Mouse (Mus musculus) activated CD4-positive, CD25-positive, alpha-beta regulatory T cell, adult 4 months (primary cell): ENCODE results near the gene Nfic. TPM values are rescaled to one million over a fixed set of nuclear protein-coding genes. Genes with fewer than 3 reads are reported as not detected.

ENCODE experiments used
- ATAC-seq: one replicate; pipeline ENCODE4 v1.8.0; 2017
- polyA plus RNA-seq, 2 experiments: library from polyadenylated mRNA; unstranded; fragments of 100-300 nt; shearing (Covaris generic); gene quantifications; one replicate each; pipeline ENCODE4 v1.2.1; 2017

Gene Nfic
- polyA plus RNA-seq, 2 experiments from 2014 or later: 15.2 to 16.0 TPM

DNA sequence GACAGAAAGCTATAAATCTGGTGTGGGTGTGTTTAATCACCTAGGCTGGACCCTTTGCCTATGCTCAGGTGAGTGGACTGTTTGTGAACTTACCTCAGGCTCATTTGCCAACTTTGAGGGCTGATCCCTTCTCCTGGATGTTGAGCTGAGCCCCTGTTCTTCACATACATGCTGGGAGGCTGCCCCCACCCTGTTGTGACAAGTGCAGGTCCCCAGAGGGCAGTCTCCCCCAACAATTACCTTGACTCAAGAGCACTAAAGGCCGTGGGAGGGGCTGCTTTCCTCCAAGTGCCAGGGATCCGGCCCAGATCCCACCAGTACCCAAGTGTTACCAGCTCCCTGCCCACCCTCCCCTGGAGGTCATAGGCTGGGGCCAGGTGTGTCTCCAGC, 29.6 kb upstream of the Nfic start:
- no peak for ATAC-seq

DNA sequence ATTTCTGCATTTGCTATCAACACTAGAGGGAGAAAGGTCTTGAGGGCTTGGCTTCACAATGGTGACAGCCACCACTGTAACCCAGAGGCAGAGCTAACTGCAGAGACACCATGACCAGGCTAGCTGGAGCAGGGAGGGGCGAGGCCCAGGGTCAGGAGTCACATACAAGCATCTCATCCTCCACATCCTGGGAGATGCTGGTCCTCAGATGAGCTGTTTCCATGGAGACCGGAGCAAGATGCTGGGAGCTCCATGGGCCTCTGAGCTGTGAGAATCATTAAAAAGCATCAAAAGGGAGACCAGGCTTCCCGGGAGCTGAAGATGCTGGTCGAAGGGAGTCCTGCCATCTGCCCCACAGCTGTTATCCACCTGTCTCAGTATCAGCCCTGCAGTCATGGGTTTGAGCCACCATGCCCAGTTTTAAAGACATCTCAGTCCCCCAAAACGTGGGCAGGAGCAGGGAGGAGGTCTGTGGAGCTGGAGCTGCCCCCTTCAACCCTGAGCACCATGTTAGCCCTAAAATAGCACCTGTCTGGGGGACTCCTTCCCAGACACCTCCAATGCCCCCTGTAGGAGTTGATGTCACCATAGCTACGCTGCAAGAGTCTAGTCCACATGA, 29.1 kb upstream of the Nfic start:
- ATAC-seq: no peak

DNA sequence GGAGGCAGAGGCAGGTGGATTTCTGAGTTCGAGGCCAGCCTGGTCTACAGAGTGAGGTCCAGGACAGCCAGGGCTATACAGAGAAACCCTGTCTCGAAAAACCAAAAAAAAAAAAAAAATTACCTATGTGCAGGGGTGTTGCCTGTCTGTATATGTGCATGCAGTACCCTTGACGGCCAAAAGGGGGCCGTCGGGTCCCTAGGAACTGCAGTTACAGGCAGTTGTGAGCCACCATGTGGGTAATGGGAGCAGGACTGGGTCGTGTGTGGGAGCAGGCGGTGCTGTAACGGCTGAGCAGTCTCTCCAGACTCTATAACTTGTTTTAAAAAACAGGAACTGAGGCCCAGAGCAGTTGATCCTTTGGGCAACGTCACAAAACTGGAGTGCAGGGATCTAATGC, 28.5 kb upstream of the Nfic start:
- peak; percentile 34 for ATAC-seq

DNA sequence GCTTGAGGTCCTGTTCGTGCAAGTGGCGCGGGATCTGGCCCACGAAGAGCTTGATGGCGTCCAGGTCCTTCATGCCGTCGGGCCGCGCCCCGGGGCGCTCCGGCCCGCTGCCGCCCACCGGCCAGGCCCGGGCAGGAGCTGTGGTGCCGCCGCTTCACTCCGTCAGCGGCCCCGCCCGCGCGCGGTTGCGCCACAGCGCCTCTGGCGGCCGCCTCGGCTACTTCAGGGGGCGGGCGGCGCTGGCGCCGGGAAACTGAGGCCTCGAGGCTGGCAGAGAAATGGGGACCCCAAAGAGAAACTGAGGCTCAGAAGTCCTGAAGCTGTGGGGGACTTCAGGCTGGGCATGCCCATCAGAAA, 27.1 kb upstream of the Nfic start, which contains the start of gene Celf5:
Celf5 (minus strand) TSS at position 177 of the 357 bp plus-strand sequence.
- ATAC-seq: peak; percentile 66

DNA sequence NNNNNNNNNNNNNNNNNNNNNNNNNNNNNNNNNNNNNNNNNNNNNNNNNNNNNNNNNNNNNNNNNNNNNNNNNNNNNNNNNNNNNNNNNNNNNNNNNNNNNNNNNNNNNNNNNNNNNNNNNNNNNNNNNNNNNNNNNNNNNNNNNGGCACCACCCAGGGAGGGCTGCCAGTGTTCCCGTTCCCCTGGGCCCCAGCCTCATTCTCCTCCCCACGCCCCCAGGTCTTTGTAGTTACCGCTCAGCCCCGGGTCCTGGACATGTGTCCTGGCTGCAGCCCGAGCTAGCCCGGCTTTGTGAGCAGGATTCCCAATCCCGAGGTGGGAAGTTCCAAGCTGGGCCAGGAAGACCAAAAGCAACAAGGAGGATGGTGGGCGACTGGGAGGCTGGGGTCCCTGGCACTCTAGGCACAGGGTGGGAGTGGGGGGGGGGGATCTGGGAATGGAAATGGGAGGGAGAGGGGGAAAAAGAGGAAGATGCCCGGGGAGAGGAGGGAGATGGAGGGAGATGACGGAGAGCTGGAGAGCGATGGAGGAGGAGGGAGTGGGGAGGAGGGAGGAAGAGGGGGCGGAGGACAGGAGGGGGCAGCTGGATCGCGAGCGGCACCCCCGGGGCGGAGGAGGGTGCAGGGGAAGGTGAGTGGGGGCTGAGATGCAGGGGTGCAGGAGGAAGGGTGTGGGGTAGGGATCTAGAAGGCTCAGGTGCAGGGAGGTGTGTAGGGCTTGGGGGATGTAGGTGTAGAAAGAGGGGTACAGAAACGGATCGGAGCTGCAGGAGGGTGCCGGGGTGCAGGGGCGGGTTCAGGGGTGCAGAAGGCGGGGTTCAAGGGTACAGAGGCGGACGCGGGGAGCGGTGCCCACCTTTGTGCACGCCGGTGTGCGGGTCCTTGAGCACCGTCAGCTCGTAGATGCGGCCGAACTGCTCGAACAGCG, 26.4 kb upstream of the Nfic start:
- ATAC-seq: no peak

DNA sequence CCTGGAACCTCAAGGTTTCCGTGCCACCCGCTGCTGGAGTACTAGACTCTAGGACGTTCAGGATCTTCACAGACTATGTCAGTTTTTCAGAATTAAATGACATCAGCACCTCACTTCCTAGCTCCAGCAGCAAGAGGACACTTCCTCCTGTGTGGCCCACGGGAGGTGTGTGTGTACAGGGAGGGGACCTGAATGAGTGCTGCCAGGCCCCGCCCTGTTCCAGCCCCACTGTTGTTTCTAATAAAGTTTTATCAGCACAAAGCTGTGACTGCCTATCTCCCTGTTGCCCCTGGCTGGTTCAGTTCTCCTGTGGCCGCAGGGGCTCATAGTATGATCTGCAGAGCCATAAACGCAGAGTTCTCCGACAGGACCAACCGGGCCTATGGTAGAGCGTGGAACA, 19.0 kb upstream of the Nfic start:
- no peak for ATAC-seq

DNA sequence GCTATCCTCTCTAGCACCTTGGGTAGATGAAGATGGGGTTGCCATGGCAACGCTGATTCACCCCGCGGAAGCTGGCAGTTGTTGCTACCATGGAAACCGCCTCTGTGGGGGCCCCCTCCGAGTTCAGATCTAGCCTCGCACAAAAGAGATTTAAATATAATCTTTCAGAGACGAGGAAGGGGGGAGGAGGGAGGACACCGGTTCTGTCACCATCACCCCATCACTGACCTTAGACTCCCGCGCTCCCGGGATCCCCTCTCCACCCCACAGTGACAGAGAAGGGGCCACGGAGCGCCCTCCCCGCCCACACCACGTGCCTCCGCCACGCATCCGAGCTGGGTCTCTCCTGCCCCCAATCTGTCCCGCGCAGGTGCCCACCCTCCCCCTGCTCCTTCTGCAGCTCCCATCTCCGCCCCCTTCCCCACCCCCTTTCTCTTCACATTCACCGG, 17.6 kb upstream of the Nfic start:
- ATAC-seq: peak; percentile 44

DNA sequence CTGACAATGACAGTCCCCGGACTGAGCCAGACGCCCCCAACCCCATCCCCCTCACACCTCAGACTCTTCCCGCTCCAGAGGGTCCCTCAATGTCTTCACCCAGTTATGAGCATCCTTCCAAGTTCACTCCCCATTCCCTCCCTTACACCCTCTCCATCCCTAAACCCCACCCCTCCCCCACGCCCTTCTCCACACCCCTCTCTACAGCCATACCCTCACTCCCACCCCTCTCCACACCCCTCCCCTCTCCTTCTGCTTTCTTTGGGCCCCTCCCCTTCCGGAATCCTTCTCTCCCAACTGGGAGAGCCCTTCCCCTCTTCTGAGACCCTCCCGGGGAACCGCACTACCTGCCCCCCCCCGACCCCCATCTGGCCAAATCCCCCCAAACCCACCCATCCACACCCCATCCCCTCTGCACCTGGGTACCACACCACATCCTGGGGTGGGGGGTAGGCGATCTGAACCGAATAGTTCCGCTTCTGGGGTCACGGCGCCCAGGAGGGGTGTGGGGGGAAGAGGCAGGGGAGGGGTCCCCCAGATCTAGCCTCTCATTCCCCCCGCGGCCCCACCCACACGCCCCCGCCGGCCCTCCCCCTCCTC, 17.1 kb upstream of the Nfic start:
- peak; percentile 12 for ATAC-seq

DNA sequence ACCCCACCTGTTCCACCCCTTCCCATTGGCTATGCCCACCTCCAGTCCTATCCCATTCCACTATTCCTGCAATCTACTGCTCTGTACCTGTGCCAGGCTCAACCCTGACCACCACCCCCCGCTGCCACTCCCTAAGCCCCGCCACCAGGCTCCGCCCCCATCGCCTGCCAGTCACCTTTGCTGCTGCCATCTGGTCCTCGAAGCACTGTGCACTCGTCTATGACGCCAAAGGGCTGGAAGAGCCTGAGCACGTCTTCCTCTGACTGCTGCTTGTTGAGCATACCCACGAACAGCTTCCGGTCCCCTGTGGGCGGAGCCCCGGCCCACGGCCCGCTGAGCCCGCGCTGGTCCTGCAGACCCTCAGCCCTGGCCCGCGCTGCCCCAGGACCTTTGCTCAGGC, 15.0 kb upstream of the Nfic start:
- ATAC-seq: peak; percentile 82

DNA sequence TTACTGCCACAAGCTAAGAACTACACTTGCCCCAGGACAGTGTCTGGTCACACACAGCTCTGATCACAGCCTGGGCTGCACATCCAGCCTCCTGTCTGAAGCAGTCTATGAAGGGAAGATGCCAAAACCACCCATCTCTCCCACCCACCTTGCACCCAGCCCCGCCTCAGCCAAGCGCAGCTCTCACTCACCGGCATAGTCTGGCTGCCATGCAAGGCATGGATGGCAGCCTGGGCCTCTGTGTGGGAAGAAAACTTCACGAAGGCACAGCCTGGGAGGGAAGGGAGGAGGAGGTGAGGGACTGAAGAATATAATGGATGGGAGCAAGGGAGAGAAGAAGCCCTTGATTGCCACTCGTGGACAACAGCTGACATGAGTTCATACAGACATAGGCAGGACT, 13.8 kb upstream of the Nfic start:
- ATAC-seq: no peak

DNA sequence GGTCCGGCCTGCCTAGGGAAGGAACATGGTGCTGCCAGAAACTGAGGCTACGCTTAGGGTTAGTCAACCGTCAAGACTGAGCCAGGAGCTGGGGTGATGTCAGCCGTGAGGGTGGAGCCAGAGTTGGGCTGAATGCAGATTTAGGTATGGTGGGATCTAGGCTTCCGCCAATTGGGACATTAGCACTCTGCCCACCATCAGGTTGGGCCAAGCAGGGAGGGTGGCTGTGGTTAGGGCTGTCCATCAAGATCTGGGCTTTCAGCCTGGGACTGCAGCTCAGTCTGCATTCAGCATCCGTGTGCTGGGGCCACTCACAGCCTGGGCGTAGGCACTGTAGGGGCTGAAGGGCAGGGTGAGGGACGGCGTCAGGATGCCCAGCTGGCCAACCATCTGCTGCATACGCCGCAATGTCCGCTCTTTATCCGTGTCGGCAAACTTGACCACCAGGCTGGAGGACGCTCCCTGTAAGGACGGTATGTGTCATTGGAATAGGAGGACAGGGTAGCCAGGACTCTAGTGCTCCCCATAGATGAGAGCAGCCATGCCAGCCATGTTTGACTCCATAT, 12.3 kb upstream of the Nfic start:
- ATAC-seq: no peak

DNA sequence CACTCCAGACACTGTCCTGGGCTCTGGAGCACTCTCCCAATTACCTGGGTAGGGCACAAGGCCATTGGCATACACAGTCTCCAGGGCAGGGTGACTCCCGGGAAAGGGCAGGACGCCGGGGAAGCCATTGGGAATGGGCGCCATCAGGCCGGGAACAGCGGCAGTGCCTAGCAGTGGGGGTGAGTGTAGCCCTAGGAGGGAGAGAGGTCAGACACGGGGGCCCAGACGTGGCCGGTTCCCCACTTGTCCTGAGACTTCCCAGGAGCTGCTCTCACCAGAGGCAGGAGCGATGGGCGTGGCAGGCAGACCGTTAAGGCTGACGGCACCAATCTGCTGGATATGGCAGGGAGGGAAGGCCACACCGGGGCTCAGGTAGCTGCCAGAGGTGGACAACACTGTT, 11.4 kb upstream of the Nfic start:
- ATAC-seq: no peak

DNA sequence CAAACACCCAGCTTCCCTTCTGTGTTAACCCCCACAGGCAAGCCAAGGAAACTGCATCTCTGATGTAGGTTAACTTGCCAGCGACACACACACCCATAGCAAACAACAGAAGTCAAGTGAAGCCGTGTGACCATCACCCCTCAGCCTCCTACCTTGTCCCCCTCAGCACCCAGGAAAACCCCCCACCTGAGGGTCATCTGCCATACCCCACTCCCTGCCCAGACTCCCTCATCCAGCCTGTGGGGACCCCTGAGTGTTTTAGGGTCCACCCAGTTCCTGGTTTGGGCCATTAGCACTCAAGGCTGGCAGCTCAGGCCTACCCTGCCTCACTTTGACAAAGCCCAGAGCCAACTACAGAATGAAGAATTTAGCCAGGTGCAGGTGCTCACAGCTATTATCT, 10.6 kb upstream of the Nfic start:
- no peak for ATAC-seq

DNA sequence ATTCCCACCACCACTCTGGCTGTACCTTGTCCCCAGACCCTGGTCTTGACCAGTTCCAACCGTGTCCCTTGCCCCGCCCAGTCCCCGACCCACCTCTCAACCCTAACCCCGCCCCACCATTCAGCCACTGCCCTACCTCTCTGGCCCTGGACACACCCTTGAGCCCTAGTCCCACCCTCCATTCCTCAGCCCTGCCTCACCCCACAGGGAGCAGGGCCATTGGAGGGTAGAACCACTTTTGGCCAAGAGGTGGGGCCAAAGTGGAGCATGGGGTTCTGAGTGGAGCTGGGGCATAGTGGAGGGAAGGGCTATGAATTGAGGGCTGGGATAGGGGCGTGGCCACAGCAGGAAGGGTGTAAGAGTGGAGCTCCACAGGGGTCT, 9.8 kb upstream of the Nfic start:
- ATAC-seq: no peak

DNA sequence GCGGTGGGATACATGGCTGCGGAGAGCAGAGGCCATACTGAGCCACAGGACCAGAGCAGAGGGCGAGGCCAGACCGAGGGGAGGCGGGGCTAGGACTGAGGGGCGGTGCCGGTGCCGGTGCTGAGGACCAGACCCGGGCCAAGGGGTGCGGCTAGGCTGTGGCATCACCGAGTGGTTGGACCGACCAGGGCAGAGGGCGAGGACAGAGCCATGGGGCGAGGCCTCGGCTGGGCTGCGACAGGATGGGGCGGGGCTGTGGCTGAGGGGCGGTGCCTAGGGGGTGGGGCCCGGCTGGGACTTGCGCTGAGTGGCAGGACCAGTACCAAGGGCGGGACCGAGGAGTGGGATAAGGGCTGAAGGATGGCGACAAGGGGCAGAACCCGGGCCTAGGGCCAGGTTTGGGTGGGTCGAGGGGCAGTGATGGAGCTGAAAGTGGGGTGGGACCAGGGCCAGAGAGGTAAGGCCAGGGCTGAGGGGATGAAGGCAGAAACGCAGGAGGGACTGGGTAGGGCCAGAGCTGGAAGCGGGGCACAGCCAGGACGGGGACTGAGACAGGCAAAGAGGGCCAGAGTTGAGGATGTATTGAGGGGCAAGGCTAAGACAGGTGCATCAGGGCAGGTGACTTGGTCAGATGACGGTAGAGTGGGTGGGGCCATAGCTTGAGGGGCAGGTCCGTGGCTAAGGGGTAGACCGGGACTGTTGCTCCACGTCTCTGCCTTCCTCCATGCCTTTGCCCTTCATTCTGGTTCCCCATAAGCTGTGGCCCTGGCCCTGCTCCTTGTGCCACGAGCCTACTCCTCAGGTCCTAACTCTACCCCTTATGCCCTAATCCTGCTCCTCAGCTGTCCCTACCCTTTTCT, 9.2 kb upstream of the Nfic start:
- ATAC-seq: peak; percentile 65

DNA sequence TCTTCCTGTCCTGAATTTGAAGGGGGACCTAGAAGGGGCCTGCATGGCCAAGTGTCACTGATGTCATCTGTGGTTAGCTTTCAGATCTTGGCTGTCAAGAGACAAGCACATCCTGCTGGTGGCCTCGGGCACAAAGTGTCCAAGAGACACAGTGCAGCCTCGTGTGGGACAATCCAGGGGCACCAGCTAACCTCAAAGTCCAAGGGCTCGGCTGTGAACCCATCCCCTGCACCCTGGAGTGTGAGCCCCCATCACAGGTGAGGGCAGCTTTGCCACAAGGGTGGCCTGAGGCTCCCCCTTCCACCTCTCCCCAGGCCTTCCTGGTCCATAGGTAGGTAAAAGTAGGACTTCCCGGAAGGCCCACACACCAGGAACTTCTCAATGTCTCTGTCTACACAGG, 8.1 kb upstream of the Nfic start:
- no peak for ATAC-seq

DNA sequence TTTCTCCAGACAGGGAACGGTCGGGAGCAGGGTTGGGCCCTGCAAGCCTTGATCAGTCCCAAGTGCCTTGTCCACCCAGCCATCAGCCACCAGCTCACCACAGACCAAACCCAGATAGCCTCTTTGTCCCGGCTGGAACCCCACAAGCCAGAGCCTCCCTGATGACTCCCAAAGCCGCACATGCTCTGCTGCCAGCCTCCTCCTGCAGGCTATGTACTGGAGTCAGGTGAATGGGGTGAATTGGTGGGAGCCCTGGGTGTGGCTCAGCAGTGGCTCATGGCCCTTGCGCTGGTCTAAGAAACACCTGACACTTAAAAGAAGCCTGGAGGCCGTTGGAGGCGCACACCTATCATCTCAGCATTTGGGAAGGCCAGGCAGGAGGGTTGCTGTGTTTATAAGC, 7.5 kb upstream of the Nfic start:
- ATAC-seq: no peak

DNA sequence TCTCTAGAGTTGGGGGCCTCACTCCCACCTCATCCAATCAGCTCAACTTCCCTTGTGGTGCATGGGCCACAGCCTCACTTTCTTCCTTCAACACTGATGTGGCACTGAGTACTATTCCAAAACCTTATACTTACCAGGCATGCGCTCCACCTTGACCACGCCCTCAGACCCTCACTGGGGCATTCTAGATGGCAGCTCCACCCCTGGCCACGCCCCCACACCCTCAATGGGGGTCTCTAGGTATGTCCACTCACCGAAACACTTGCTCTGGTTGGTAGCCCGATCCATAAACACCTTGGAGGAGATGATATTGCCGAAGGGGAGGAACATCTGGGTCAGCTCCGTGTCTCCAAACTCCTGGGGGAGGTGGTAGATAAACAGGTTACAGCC, 7.0 kb upstream of the Nfic start:
- ATAC-seq: no peak

DNA sequence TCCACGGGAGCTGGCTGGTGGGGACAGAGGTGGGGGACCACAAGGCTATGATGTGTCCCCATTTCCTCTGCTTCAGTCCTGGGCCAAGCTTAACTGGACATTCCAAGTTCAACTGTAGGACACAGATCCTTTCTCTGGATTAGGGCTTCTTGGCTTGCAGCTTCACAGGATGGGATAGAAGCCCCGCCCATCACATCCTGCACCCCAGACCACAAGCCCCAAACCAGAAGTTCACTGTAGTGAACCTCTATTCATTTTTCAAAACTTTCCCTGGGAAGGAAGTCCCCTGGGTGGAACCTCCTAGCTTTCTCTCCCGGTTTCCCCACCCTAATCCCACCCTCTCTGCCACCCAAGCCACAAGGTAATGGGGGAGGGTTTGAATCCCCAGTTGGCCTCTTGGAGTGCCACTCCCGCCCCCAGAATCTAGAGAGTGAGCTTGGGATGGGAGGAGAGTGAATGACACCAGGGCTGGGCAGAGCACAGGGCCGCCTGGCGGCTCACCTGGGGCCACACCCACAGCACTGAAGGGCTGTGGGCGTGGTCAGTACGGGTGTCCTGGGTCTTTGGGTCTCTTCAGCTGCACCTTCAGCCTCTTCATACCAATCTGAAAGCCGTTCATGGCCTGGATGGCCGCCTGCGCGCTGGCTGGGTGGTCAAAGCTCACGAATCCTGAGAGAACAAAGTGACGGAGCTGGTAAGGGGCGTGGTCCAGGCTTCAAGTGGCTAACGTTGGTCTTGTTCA, 6.4 kb upstream of the Nfic start:
- no peak for ATAC-seq

DNA sequence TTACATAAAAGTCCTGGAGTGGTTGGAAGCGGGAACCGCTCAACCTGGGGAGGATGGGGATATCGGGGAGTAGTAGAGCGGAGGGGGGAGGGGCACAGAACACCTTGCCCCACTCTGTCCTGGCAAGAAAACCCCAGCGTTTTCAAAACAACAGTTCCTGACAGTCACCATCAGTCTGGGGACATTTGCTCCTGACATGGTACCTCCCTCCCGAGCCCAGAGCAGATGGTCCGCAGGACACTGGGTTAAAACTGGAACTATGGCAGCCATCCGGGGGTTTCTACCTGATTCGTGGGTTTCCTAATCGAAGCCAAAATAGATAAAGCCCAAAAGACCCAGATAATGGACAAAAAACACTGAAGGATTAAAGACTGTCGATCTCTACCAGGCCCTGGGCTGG, 5.5 kb upstream of the Nfic start:
- ATAC-seq: no peak

DNA sequence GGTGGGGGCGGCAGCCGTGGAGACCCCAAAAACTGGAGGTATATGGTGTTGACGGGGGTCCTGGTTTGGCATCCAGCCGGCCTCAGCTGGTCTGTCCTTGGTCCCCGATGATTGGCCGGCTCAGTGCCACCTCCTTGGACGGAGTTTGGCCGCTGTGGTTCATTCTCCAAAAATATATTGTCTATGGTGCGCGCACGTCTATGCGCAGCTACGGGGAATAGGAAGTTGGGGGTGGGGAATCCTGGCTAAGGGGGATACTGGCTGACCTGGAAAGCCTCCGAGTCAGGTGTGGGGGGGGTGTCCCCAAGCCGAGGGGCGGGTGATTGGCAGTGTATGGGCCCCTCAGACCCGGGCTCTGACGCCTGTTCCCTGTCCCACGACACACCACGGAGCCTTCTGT, 5.0 kb upstream of the Nfic start:
- ATAC-seq: no peak

DNA sequence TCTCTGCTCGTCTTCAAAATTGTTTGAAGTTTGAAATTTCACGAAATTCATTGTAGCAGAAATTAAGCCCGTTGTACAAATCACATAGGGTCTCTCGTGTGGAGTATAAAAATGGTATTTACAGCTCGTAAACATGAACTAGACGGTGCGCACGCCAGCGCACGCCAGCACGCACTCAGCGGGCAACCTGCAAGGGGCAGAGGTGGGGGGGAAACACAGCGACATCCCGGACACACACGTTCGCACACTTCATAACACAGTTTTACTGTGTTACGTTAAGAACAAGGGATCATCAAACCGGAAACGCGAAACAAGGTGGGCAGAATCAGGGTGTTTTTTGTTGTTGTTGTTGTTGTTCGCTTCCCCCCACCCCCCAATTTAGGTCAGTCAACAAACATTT, 4.0 kb upstream of the Nfic start:
- ATAC-seq: no peak
